Mouse (Mus musculus): ENCODE data around the gene Nrgn. TPM values are rescaled to one million over a fixed set of nuclear protein-coding genes. Genes with fewer than 3 reads are reported as not detected.

Gene Nrgn
- total RNA-seq (2012; rRNA removed), result 0.40 and 0.63 TPM in 2 replicates

GRCm38 (mm10) chr9:37552536-37553293 is at the start of gene Nrgn:
Gene Nrgn, minus strand, starts transcription at chr9:37552904.
- peak within 1 kb of the TSS; percentile 70 to 78 for H3K4me3 ChIP-seq (ENCODE audit: insufficient read depth in 1 of 2, low read depth in 1 of 2, low read length in 2 of 2, poor library complexity in 1 of 2, severe bottlenecking in 1 of 2)
- H3K27ac ChIP-seq (ENCODE audit: insufficient read depth, low read depth, low read length, poor library complexity, severe bottlenecking), result no peak within 1 kb of the TSS
- peak; percentile 85 for DNase-seq (ENCODE audit: low read depth, low spot score)
- in situ Hi-C loops (cut with MboI; ENCODE audit: low sequenced_read_pairs in 2 of 2, unreplicated experiment in 2 of 2), result no loop called here
- no peak for TF ChIP-seq MAFK (IDR thresholded peaks at IDR 0.05; ENCODE audit: insufficient read depth, low read depth, low read length)
- no peak for TF ChIP-seq ZNF384 (IDR thresholded peaks at IDR 0.05; ENCODE audit: low read depth, low read length)
- H3K9ac ChIP-seq (ENCODE audit: insufficient read depth, low read depth, low read length, poor library complexity, severe bottlenecking), result peak within 1 kb of the TSS; percentile 51
- no peaks in the 10 kb centered on the region for H3K9me3 ChIP-seq (ENCODE audit: control insufficient read depth, insufficient read depth, low read depth, low read length)
- H3K4me1 ChIP-seq (ENCODE audit: control insufficient read depth in 2 of 2, insufficient read depth in 2 of 2, low read length in 2 of 2, poor library complexity in 1 of 2), result peaks cover 0 to 4% of the 10 kb centered on the region in 2 experiments; a peak in 1 of 4 replicates
- H3K36me3 ChIP-seq (ENCODE audit: control insufficient read depth, insufficient read depth, low read length, poor library complexity, severe bottlenecking), result no peaks in the 10 kb centered on the region

DNA sequence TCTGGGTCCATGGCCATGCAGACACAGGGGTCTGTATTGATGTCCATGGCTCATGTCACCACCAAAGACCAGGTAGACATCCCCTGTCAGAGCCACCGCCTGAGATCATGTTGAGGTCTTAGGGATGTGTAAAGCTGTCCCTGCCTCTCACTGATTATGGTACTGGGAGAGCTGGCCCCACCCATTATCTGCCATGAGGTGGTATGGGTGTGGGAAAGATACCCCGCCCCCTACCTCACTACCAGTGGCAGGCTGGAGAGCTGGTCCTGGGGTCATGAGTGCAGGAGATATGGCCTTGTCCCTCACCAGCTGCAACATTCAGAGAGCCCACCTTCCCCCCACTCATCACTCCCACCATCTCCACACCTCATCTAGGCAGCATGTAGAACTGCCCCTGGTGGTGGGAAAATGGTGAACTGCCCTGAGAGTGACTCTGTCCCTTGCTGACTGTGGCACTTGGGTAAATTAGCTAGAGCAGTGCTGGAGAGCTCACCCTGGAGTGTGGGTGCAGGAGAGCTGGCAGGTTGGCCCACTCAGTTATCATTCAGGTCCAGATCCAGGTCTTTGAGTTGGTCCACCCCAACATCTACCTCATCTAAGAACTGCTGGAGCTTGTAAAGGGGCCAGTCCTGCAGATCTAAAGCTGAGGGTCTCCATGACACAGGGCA is 48.0 kb upstream of the Nrgn start:
- in situ Hi-C loops (cut with MboI; ENCODE audit: low sequenced_read_pairs in 2 of 2, unreplicated experiment in 2 of 2), result loop anchor here in 1 of 2 experiments (25.0 kb wide), 1 partner anchor 188 kb away; the partner anchor contains the start of gene Robo4
- Histone ChIP-seq H3K9ac (ENCODE audit: insufficient read depth, low read depth, low read length, poor library complexity, severe bottlenecking) (no peak overlapping the region), H3K4me3 (ENCODE audit: insufficient read depth in 1 of 2, low read depth in 1 of 2, low read length in 2 of 2, poor library complexity in 1 of 2, severe bottlenecking in 1 of 2) (no peak overlapping the region), H3K27ac (ENCODE audit: insufficient read depth, low read depth, low read length, poor library complexity, severe bottlenecking) (no peak overlapping the region), H3K36me3 (ENCODE audit: control insufficient read depth, insufficient read depth, low read length, poor library complexity, severe bottlenecking) (no peaks in the 10 kb centered on the region), H3K9me3 (ENCODE audit: control insufficient read depth, insufficient read depth, low read depth, low read length) (no peaks in the 10 kb centered on the region), H3K4me1 (ENCODE audit: control insufficient read depth in 2 of 2, insufficient read depth in 2 of 2, low read length in 2 of 2, poor library complexity in 1 of 2) (no peaks in the 10 kb centered on the region)
- TF ChIP-seq ZNF384 (IDR thresholded peaks at IDR 0.05; ENCODE audit: low read depth, low read length), result no peak
- no peak for TF ChIP-seq HCFC1 (IDR thresholded peaks at IDR 0.05; ENCODE audit: borderline replicate concordance, insufficient read depth, low read length)
- TF ChIP-seq MAFK (IDR thresholded peaks at IDR 0.05; ENCODE audit: insufficient read depth, low read depth, low read length), result no peak
- TF ChIP-seq ZC3H11A (IDR thresholded peaks at IDR 0.05; ENCODE audit: borderline replicate concordance, low read depth, low read length), result no peak
- TF ChIP-seq CHD2 (IDR thresholded peaks at IDR 0.05; ENCODE audit: low read depth, low read length), result no peak
- DNase-seq (ENCODE audit: low read depth, low spot score), result no peak

DNA sequence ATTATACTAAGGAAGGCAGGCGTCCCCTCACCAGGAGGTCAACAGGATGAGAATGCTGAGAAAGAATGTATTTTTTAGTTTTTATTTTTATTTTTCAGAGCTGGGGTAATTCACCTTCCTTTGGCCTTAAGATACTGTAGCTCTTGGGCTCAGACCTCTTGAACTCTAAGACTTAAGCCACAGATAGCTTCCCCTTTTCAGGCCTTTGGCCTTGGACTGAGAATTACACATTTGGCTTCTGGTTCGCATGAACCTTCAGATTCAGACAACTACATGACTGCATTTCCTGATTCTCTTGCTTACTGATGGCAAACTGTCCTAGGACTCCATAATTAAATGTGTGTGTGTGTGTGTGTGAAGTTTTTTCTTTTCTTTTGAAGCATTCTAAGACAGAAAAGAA is 45.9 kb upstream of the Nrgn start:
- Histone ChIP-seq H3K27ac (ENCODE audit: insufficient read depth, low read depth, low read length, poor library complexity, severe bottlenecking) (no peak overlapping the region), H3K4me1 (ENCODE audit: control insufficient read depth in 2 of 2, insufficient read depth in 2 of 2, low read length in 2 of 2, poor library complexity in 1 of 2) (no peaks in the 10 kb centered on the region), H3K9me3 (ENCODE audit: control insufficient read depth, insufficient read depth, low read depth, low read length) (no peaks in the 10 kb centered on the region), H3K9ac (ENCODE audit: insufficient read depth, low read depth, low read length, poor library complexity, severe bottlenecking) (no peak overlapping the region), H3K36me3 (ENCODE audit: control insufficient read depth, insufficient read depth, low read length, poor library complexity, severe bottlenecking) (no peaks in the 10 kb centered on the region), H3K4me3 (ENCODE audit: insufficient read depth in 1 of 2, low read depth in 1 of 2, low read length in 2 of 2, poor library complexity in 1 of 2, severe bottlenecking in 1 of 2) (no peak overlapping the region)
- no peak for TF ChIP-seq HCFC1 (IDR thresholded peaks at IDR 0.05; ENCODE audit: borderline replicate concordance, insufficient read depth, low read length)
- no peak for TF ChIP-seq ZC3H11A (IDR thresholded peaks at IDR 0.05; ENCODE audit: borderline replicate concordance, low read depth, low read length)
- TF ChIP-seq MAFK (IDR thresholded peaks at IDR 0.05; ENCODE audit: insufficient read depth, low read depth, low read length), result no peak
- TF ChIP-seq CHD2 (IDR thresholded peaks at IDR 0.05; ENCODE audit: low read depth, low read length), result no peak
- no peak for TF ChIP-seq ZNF384 (IDR thresholded peaks at IDR 0.05; ENCODE audit: low read depth, low read length)
- in situ Hi-C loops (cut with MboI; ENCODE audit: low sequenced_read_pairs in 2 of 2, unreplicated experiment in 2 of 2), result no loop called here
- DNase-seq (ENCODE audit: low read depth, low spot score), result no peak

DNA sequence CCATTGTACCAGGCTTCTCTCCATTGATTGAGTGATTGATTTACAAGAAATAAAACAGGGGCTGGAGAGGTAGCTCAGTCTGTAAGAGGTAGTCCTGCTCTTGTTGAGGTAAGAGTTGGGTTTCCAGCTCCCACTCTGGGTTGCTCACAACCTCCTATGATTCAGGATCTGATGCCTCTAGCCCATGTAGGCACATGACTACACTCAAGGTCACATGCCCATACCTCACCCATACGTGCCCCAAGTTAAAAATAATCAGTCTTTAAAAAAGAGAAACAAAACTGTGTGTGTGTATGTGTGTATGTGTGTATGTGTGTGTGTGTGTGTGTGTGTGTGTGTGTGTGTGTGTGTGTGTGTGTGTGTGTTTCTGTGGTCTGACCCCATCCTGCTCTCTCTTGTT is 42.9 kb upstream of the Nrgn start:
- TF ChIP-seq ZNF384 (IDR thresholded peaks at IDR 0.05; ENCODE audit: low read depth, low read length), result no peak
- TF ChIP-seq CHD2 (IDR thresholded peaks at IDR 0.05; ENCODE audit: low read depth, low read length), result no peak
- TF ChIP-seq ZC3H11A (IDR thresholded peaks at IDR 0.05; ENCODE audit: borderline replicate concordance, low read depth, low read length), result no peak
- no peak for TF ChIP-seq MAFK (IDR thresholded peaks at IDR 0.05; ENCODE audit: insufficient read depth, low read depth, low read length)
- no peak for TF ChIP-seq HCFC1 (IDR thresholded peaks at IDR 0.05; ENCODE audit: borderline replicate concordance, insufficient read depth, low read length)
- no peaks in the 10 kb centered on the region for H3K4me1 ChIP-seq (ENCODE audit: control insufficient read depth in 2 of 2, insufficient read depth in 2 of 2, low read length in 2 of 2, poor library complexity in 1 of 2)
- DNase-seq (ENCODE audit: low read depth, low spot score), result no peak
- H3K36me3 ChIP-seq (ENCODE audit: control insufficient read depth, insufficient read depth, low read length, poor library complexity, severe bottlenecking), result no peaks in the 10 kb centered on the region
- H3K9ac ChIP-seq (ENCODE audit: insufficient read depth, low read depth, low read length, poor library complexity, severe bottlenecking), result no peak overlapping the region
- no peak overlapping the region for H3K4me3 ChIP-seq (ENCODE audit: insufficient read depth in 1 of 2, low read depth in 1 of 2, low read length in 2 of 2, poor library complexity in 1 of 2, severe bottlenecking in 1 of 2)
- in situ Hi-C loops (cut with MboI; ENCODE audit: low sequenced_read_pairs in 2 of 2, unreplicated experiment in 2 of 2), result no loop called here
- no peaks in the 10 kb centered on the region for H3K9me3 ChIP-seq (ENCODE audit: control insufficient read depth, insufficient read depth, low read depth, low read length)
- no peak overlapping the region for H3K27ac ChIP-seq (ENCODE audit: insufficient read depth, low read depth, low read length, poor library complexity, severe bottlenecking)
